Mouse (Mus musculus): ENCODE results near the gene Exo5.
A peak's percentile ranks its signal among the peaks of the same experiment; 100 is the strongest.

Exo5 gene

DNA sequence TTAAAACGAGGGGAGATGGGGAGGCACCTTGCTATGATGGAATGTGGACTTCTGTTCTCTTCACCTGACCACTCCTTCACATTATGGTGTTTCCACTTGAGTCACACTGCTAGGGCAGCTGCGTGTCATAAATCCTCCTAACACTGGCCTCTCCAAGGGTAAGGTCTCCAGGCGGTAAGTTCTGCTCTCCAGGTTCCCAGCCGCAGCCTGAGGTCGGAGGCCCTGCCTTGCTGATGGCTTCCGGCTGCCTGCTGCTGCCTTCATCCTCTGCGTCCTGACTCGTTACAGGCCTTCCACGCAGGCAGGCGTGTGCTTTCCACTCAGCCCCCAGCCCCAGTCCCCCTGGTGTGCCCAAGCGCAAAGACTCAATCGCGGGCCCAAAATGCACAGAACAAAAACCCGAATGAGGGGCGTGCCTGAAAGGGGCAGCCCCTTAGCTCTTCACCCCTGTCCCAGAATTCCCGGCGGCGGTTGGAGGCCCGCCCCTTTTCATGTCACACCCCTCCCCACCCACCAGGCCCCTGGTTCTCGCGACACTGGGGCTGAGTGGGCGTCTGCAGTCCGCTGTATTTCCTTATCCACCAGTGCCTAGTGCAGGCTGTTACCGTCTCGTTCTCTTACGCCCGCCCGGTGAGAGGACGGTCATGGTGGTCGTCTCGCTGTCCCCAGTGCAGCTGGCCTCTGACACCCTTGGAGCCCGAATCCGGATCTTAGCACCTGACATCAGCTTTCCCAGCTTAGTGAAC lies at the start of gene Exo5:
Gene Exo5 (minus strand): TSS at position 464 of the 746 bp plus-strand sequence.
- peak; percentile 92 for DNase-seq (ENCODE audit: low spot score)

DNA sequence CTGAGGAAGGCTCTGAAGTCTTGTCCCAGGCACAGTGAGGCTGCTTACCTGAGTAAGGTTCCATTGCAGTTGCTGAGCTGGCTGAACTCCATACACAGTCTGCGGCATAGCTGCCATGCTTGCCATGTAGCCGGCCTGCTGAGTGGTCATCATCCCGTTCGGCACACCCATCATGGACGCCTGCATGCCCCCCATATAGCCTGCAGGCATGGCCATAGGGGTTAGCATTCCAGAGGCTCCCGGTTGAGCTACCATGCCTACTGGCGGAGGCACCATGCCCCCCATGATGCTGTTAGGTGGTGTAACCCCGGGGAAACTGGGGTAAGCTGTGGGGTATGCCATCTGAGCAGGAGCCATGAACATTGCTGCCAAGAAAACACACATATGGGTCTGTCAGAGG lies 47.0 kb upstream of the Exo5 start:
- no peak for DNase-seq (ENCODE audit: low spot score)

DNA sequence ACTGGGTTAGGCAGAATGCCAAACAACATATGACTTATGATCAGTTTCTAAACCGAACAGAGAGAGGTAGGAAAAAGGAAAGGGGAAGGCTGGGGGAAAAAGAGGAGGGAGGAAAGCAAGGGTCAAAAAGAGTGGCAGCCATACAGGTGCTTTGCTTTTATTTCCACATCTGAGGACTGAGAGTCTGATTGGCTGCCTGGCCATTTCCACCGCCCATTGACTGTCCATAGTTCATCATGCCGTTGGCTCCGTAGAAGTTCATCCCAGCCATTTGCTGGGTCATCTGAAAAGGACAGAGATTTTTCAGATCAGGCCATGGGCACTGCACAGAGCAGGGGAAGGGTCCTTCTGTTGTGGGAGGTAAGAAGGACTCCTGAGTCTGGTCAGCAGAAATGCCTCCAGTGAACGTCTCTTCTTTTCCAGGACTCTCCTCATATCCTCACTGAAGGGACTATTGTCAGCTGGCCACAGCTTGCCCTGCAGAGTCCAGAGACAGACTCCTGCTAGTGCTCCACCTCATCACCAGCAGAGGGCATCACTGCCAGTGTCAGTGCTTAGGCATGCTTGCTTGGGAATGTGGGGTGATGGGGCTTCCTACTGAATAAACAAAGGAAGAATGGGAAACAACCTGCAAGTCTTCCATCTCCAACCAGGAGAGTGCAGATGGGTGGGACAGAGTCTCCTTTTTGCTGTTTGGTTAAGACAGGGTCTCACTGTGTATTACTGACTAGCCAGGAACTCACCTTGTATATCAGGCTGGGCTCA lies 44.7 kb upstream of the Exo5 start:
- peak; percentile 29 for DNase-seq (ENCODE audit: low spot score)

DNA sequence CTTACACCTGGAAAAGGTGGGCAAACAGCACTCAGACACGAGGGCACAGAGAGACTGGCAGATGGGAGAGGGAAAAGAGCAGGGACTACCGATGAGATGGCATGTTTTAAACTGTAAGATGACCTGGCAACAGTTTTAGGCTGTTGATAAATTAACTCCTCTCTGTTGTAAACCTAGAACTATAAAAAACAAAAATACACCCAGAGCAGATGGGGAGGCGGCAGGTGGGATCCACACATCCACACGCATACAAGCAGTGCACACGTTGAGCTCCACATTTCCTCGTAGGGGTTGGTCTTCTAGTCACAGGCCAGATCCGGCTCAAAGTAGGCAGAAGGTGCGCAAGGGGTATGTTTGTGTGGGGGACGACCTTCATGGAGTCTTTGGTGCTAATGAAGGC lies 43.7 kb upstream of the Exo5 start:
- no peak for DNase-seq (ENCODE audit: low spot score)

DNA sequence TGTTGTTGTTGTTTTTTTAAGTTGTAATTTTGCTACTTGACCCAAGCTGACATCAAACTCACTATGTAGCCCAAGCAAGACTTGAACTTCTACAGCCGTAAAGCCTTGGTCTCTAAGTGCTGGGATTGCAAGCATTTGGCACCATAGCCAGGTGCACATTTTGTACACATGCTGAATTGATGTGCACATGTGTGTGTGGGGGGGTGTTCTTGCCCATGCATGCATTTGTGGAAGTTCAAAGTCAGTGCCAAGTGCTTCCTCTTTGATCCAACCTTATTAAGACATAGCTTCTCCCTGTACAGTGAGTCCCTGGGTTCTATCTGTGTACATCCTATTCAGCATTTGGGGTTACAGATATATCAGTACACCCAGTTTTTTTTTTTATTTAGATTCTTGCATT lies 30.8 kb upstream of the Exo5 start:
- DNase-seq (ENCODE audit: low spot score): no peak

DNA sequence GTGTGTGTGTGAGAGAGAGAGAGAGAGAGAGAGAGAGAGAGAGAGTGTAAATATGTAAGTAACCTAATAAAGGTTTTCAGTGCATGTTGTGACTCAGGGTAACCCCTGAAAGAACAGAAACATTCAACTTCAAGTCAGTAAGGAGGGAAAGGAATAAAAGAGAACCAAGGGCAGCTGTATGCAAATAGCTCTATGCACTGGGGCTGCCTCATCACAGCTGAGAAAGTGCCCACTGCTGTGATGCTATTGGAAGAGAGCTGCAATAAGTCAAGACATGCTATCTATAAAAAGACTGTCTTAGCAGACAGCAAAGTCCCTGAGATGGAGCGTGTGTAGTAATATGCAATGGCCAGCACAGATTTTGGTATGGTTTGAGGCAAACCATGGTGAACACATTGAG lies 28.9 kb upstream of the Exo5 start:
- DNase-seq (ENCODE audit: low spot score): no peak

DNA sequence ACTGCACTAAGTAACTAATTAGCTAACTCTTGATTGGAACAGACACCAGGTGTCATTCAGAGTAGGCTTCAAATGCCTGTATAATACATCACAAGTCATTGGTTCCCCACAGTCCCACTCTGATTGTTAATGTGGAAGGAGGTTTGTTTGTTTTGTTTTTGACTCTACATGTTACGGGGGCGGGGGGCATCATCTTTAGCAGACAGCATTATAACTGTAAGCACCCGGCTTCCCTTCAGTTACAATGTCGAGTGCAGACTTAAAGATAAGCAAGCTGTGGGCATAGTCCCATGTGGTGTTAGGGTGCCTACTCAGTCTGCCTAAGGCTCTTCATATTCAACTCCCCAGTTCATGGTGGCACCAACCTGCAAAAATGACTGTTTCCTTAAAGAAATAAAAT lies 28.2 kb upstream of the Exo5 start:
- DNase-seq (ENCODE audit: low spot score): no peak

DNA sequence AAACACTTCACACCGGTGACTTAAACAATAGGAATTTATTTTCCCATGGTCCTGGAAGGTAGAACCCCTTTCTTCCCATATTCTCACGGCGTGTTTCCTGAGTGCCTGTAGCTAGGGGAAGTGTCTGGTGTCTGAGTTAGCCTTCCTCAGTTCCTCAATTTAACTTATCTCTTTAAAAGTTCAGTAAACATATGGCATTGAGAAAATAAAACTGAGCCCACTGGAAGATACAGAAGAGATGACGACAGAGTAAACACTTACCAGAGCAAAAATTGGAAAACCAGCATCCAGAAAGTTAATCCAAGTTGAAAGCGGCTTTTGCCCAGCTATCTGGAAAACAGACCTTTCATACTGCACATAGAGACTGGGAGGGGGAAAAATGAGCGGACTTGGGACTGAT lies 27.3 kb upstream of the Exo5 start:
- DNase-seq (ENCODE audit: low spot score): peak; percentile 21

DNA sequence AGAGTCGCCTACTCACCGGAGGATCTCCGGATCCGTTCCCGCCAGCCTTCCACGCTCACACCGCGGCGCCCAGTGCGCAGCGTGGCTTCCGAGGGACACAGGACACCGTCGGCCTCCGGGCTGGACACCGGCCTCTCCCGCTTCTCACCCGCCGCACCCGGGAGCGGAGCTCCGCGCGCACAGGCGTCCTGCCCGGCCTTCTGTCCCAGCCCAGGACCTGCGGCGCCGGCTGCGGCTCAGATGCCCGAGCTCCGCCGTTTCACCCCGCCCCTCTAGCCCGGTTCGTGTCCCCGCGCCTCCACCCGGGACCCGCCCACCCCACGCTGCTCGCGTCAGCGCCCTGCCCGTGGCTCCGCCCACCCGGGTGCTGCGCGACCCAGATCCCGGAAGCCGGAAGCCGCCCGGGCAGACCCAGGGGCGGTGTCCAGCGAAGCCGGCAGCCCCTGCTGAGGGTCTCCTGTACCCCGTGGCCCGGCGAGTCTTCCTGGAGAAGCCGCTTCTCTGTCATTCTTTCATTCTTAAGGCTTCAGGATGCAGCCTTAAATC lies 26.7 kb upstream of the Exo5 start, which contains the start of gene Zfp69:
Gene Zfp69 (minus strand): TSS at position 272 of the 546 bp plus-strand sequence.
- DNase-seq (ENCODE audit: low spot score): peak; percentile 91

DNA sequence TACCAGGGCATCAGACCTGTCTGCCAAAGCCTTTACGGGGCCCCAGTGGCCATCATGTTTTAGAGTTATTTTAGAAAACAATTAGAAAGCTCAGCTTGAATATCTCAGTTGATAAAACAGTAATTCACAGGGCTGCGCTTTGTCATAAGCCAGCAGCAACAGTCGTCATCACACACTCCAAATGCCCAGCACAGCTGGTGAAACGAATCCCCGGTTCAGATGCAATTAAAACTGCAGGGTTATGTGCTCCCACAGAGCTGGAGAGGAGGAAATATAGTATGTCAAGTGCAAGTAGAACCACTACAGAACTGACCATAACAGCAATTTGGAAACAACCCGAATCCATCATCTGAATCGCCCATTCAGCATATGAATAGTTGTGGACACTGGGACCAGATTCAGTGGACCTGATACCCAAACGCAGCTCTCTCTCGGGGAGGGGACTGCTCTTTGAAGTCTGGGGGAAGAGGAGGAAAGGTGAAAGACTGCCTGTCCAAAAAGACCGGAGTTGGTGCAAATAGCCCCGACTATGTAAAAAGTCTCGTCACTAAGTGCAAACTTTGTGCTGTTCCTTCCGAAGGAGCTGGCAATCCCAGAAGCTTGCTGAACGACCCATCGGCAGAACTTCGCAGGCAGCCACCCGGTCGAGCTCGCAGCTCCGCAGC lies 26.1 kb upstream of the Exo5 start:
- DNase-seq (ENCODE audit: low spot score): peak; percentile 18

DNA sequence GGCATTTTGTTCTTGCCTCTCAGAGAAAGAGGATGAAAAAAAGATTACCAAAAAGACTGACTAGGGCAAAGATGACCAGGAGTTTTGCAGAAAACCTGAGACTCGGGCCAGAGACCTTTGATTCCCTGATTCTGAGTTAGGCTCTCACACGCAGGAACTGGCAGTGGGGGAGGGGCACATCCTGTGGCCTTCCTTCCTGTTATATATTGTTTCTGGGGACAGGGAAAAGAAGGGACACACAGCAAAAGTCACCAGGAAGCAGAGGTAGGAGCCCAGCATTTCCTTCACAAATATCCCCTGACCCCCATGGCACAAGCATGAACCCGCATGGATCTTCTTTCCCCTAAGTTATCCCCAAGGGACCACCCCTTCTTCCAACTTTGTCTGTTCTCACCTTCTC lies 24.1 kb upstream of the Exo5 start:
- DNase-seq (ENCODE audit: low spot score): peak; percentile 43

DNA sequence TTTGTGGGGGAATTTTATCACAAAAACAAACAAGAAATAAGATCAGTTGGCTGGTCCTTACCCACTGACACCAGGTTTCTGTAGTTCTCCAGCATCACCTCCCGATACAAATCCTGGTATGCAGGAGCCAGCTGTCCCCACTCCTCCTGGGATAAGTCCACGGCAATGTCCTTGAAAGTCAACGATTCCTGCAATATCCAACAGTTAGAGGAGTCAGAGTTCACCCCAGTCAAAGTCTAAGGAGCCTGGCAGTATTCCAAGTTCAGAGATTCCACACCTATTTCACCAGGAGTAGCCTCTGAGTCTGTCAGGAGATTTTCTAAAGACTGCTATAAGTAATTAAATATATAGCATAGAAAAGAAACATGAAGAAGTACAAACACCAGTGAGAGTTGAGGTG lies 10.2 kb upstream of the Exo5 start:
- no peak for DNase-seq (ENCODE audit: low spot score)

DNA sequence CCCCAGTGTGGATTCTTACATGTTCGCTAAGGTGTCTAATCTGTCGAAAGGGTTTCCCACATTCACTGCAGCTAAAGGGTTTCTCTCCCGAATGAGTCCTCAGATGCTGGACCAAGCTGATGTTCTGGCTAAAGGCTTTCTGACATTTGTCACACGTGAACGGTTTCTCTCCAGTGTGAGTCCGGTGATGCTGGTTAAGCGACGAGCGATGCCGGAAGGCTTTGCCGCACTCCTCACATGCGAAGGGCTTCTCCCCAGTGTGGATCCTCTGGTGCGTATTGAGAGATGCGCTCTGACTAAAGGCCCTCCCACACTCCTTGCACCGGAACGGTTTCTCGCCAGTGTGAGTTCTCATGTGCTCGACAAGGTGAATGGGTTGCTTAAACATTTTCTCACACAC lies 5.9 kb upstream of the Exo5 start:
- DNase-seq (ENCODE audit: low spot score): no peak

DNA sequence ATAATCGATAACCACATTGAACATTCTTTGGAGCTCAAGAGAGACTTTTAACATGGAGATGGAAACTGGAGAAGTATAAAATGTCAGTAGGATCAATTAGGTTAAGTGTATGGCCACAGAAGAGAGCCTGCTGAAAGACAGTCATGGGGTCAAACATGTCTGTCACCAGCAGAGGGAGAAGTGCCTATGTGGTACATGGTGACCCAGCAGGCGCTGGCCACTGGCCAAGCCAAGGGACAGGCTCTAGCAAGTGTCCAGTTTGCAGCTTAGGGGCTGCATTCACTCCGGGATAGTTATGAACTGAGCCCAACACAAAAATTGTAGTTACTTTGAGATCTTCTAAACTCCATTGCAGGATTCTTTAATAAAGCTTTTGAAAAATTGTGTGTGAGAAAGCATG lies 3.9 kb upstream of the Exo5 start:
- no peak for DNase-seq (ENCODE audit: low spot score)

DNA sequence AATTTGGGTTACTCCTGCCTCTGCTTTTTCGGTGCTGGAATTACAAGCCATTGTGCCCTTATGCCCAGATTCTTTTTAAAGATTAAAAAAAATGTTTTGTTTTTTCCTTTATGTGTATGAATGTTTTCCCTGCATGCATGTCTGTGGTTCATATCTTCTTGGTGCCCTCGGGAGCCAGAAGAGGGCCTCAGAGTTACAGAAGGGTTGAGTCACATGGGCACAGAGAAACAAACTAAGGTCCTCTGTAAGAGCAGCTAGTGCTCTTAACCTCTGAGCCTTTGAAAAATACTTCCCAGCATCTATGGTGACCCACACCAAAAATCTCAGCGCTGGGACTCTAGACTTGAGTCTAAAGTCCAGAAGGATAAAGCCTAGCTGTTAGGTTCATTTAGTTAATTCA lies 569 bp upstream of the Exo5 start:
- peak; percentile 70 for DNase-seq (ENCODE audit: low spot score)

DNA sequence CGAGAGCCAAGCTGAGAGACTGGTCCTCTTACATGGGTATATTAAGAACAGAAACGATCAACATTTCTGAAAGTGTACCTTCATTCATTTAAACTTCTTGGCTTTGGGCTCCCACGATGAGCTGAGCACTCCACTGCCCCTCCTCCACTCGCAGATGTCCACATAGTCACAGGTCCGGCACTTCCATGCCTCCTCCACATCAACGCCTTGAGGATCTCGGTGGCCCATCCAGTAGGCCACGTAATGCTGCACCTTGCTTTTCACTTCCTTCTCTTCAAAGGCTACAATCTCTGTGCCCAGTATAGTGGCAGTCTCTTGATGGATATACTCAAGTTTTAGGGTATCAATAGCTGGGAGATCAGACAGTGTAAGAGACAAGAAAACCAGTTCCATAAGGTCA lies 3.4 kb downstream of the Exo5 start:
- DNase-seq (ENCODE audit: low spot score): no peak

DNA sequence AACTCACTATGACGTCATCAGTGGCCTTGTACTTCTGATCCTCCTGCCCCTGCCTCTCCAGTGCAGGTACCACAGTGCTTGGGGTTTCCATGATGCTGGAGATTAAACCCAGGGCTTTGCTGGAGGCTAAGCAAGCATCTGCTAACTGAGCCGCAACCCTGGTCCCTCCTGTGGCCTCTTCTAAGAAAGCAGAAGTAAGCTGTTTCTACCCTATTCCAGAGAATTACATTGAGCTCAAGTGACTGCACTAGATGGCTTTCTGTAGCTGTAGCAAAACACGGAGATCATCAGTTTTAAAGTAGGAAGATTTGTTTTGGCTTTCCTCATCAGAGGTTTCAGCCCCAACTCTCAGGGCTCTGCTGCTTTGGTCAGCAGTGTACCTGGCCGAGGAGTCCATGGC lies 10.3 kb downstream of the Exo5 start:
- no peak for DNase-seq (ENCODE audit: low spot score)

DNA sequence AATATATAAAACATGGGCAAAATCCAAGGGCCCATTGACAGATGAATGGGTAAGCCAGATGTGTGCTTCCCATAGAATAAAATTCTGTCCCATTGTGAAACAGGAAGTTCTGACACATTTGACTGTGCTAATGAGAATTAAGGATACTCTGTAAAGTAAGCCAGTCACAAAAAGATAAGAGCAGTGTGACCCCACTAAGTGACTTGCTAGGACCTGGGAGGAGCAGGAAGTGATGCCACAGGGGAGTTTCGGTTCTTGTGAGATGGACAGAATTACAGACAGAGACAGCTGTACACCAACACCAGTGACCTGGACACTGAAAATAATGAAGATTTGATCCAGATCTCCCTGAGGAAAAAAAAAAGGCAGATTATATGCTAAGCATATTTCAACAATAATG lies 11.0 kb downstream of the Exo5 start:
- DNase-seq (ENCODE audit: low spot score): no peak

DNA sequence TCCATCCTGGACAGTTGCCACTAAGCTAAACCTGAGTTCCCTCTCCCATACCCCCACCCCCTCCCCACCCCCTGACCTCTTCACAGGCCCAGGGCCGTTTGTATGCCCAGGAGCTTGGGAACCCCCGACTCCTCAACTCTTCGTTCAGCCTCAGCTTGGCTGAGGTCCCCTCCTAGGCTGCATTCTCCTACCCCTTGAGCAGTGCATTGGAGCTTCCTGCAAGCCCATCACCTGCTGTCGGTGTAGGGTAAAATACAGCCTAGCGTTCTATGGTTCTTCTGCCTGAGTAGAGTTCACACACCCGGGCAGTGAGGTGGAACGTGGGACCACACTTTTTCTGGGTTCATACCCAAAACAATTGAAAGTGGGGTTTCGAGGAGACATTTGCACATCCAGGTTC lies 11.4 kb downstream of the Exo5 start:
- no peak for DNase-seq (ENCODE audit: low spot score)

DNA sequence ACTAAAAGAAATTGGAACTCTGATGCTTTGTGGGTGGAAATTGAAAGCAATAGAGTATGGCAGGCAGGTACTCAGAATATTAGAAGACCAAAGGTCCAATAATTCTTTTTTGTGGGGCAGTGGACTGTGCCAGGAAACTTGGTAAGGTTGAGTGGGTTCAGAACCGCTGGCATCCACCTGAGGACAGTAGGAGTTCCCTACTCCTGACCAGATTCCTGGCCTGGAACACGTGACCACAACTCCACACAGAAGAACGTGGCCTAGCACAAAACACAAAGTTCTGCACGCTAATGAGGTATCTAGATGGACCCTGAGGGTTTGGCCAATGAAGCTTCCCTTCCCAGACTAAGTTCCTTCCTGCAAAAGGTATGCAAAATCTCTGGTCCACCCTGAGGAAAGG lies 12.0 kb downstream of the Exo5 start:
- DNase-seq (ENCODE audit: low spot score): no peak

DNA sequence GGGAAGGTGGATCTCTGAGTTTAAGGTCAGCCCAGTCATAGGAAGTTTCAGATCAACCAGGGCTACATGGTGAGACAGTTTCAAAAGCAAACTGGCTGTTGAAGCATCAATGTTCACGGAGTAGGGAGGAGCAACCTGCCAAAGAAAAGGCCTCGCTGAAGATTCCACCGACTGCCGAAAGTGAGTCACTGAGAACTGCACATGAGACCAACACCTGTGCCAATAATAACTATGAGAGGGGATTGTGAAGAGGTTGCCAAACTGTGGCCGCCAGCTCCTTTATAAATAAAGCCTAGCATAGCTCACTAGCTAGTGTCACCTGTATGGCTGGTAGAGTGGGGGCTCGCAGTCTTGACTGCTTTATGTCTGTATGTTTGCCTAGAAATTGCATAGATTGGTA lies 13.7 kb downstream of the Exo5 start:
- DNase-seq (ENCODE audit: low spot score): no peak

DNA sequence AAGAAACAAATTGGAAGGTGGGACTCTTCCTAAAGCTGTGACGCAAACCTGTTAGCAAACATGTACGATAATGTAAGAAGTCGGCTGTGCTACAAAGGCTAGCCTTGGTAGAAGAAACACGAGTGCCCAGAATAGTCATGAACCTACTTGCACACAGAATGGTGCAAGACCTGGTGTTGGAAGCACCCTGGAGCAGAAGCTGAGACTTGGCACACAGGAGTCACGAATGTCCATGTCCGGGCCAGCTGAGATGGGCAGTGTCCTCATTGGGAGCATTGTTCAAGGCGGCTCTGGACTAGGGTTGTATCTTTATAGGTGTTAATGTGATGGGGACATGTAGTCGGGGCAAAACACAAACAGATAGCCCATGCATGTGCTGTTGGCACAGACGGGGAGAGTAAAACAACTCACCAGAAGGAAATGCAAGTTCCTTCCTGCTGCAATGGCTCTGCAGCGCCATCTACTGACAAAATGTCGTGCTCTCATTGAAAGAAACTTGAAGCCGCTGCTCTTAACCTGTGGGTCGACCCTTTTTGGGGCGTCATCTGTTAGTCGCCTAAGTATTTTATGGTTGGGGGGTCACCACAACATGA lies 15.2 kb downstream of the Exo5 start:
- peak; percentile 31 for DNase-seq (ENCODE audit: low spot score)
